In the genomic region with DNA sequence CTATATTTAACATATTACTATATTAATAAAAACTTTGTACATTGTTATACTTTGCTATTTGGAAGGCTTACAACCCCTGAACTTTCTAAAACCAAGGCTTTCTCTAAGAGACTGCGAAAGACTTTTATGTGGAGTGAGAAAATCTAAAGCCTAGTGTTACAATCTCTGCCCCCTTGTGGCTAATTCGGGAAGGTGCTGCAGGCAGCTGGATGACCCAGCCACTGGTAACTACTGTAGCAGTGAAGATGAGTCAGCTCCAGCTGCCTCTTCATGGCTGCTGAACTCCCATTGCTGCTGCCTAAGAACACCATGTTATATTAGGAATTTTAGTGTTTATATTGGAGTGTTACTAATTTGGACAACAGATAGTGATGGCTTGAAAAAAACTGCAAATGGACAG, we compare ENCODE assay signal across 9 mouse cellular contexts.
DNase-seq lines count a peak whose midpoint lies in the region; ATAC-seq and TF ChIP-seq lines count a peak whose summit lies in the region.
"Had no signal": no experiment of that assay in that cellular context is flagged by ENCODE, and none has a peak within 500 bp of the region (broad histone marks: within the 10 kb centered on the region; RNA-seq: fewer than 3 reads in every experiment).

No protein-coding gene starts in this region.

- DNase-seq in heart, postnatal 0 days (ENCODE audit: low spot score), result no peak
- DNase-seq in heart, embryonic 10.5 days (ENCODE audit: low spot score), result no peak
- DNase-seq in urinary bladder, postnatal 14 days (ENCODE audit: low spot score), result peak; percentile 4
- DNase-seq in urinary bladder, postnatal 25 days (ENCODE audit: low spot score), result no peak
- DNase-seq in forebrain, postnatal 0 days, result peak; percentile 25
- DNase-seq in neural tube, embryonic 11.5 days (ENCODE audit: low spot score), result peak; percentile 56
- no peak for DNase-seq in thymus, postnatal 36 days

- peak; percentile 33; the same call in 1 of the 2 replicates for TF ChIP-seq CTCF in heart, postnatal 0 days (IDR thresholded peaks at IDR 0.05; ENCODE audit: low read depth)
- TF ChIP-seq CTCF in forebrain, postnatal 0 days (IDR thresholded peaks at IDR 0.05; ENCODE audit: low read depth), result peak; percentile 41

- H3K36me3 ChIP-seq in heart, postnatal 0 days (replicated peaks; ENCODE audit: control insufficient read depth, insufficient read depth, low read length), result no peaks in the 10 kb centered on the region
- no peaks in the 10 kb centered on the region for H3K36me3 ChIP-seq in heart, embryonic 10.5 days
- H3K36me3 ChIP-seq in forebrain, postnatal 0 days (ENCODE audit: insufficient read depth), result no peaks in the 10 kb centered on the region
- no peaks in the 10 kb centered on the region for H3K36me3 ChIP-seq in neural tube, embryonic 11.5 days (ENCODE audit: control insufficient read depth, insufficient read depth, low read length)
- H3K36me3 ChIP-seq: limb, embryonic 15.5 days had no signal

- no peak for ATAC-seq in heart, postnatal 0 days (ENCODE audit: insufficient read depth, low read depth)
- peak; percentile 27; the same call in 1 of the 2 replicates for ATAC-seq in forebrain, postnatal 0 days
- ATAC-seq in neural tube, embryonic 11.5 days (ENCODE audit: insufficient read depth, low FRiP score, low TSS enrichment), result peak; percentile 59; the same call in 1 of the 2 replicates
- ATAC-seq in megakaryocyte, adult 5-6 weeks (ENCODE audit: poor library complexity, severe bottlenecking), result no peak

- H3K4me3 ChIP-seq in heart, postnatal 0 days (ENCODE audit: low read depth, low read length), result no peak overlapping the region
- no peak overlapping the region for H3K4me3 ChIP-seq in heart, embryonic 10.5 days
- no peak overlapping the region for H3K4me3 ChIP-seq in forebrain, postnatal 0 days (ENCODE audit: low read depth, low read length)
- no peak overlapping the region for H3K4me3 ChIP-seq in neural tube, embryonic 11.5 days (ENCODE audit: low read depth, low read length)
- H3K4me3 ChIP-seq: limb, embryonic 15.5 days had no signal

- no peaks in the 10 kb centered on the region for H3K9me3 ChIP-seq in heart, postnatal 0 days (replicated peaks; ENCODE audit: control insufficient read depth, low read length)
- H3K9me3 ChIP-seq in heart, embryonic 10.5 days, result no peaks in the 10 kb centered on the region
- no peaks in the 10 kb centered on the region for H3K9me3 ChIP-seq in forebrain, postnatal 0 days (ENCODE audit: low read length)
- no peaks in the 10 kb centered on the region for H3K9me3 ChIP-seq in neural tube, embryonic 11.5 days (ENCODE audit: control insufficient read depth, low read length)
- H3K9me3 ChIP-seq: limb, embryonic 15.5 days had no signal

- H3K4me2 ChIP-seq in heart, postnatal 0 days (ENCODE audit: low read depth, low read length), result no peak overlapping the region
- no peak overlapping the region for H3K4me2 ChIP-seq in forebrain, postnatal 0 days (ENCODE audit: low read depth)
- H3K4me2 ChIP-seq in neural tube, embryonic 11.5 days (ENCODE audit: low read depth), result no peak overlapping the region
- H3K4me2 ChIP-seq: limb, embryonic 15.5 days had no signal

- TF ChIP-seq EP300 in heart, postnatal 0 days (IDR thresholded peaks at IDR 0.05; ENCODE audit: low read depth), result no peak

- no peak overlapping the region for H3K27ac ChIP-seq in heart, postnatal 0 days (ENCODE audit: low read depth)
- no peak overlapping the region for H3K27ac ChIP-seq in heart, embryonic 10.5 days
- no peak overlapping the region for H3K27ac ChIP-seq in forebrain, postnatal 0 days (ENCODE audit: low read depth, low read length)
- H3K27ac ChIP-seq in neural tube, embryonic 11.5 days (ENCODE audit: low read depth, low read length), result no peak overlapping the region
- H3K27ac ChIP-seq: limb, embryonic 15.5 days had no signal

- no peaks in the 10 kb centered on the region for H3K4me1 ChIP-seq in heart, postnatal 0 days (ENCODE audit: control insufficient read depth, insufficient read depth)
- H3K4me1 ChIP-seq in heart, embryonic 10.5 days, result no peaks in the 10 kb centered on the region
- H3K4me1 ChIP-seq in forebrain, postnatal 0 days (ENCODE audit: insufficient read depth), result no peaks in the 10 kb centered on the region
- no peaks in the 10 kb centered on the region for H3K4me1 ChIP-seq in neural tube, embryonic 11.5 days (ENCODE audit: control insufficient read depth, insufficient read depth, low read length)
- H3K4me1 ChIP-seq: limb, embryonic 15.5 days had no signal

- no peak overlapping the region for H3K9ac ChIP-seq in heart, postnatal 0 days (replicated peaks; ENCODE audit: low read depth, low read length)
- H3K9ac ChIP-seq in forebrain, postnatal 0 days, result no peak overlapping the region
- H3K9ac ChIP-seq in neural tube, embryonic 11.5 days (ENCODE audit: low read length), result no peak overlapping the region
- H3K9ac ChIP-seq: limb, embryonic 15.5 days had no signal

- no peaks in the 10 kb centered on the region for H3K27me3 ChIP-seq in heart, postnatal 0 days (ENCODE audit: control insufficient read depth, insufficient read depth, low read length)
- H3K27me3 ChIP-seq in heart, embryonic 10.5 days (ENCODE audit: insufficient read depth, poor library complexity, severe bottlenecking), result no peaks in the 10 kb centered on the region
- no peaks in the 10 kb centered on the region for H3K27me3 ChIP-seq in forebrain, postnatal 0 days (ENCODE audit: insufficient read depth, low read length)
- no peaks in the 10 kb centered on the region for H3K27me3 ChIP-seq in neural tube, embryonic 11.5 days (ENCODE audit: control insufficient read depth, insufficient read depth, low read length)
- H3K27me3 ChIP-seq: limb, embryonic 15.5 days had no signal

- WGBS in heart, postnatal 0 days, result 44% methylated on average over 2 of the region's 2 CpGs
- WGBS in heart, embryonic 10.5 days, result 43% methylated on average over 2 of the region's 2 CpGs
- WGBS in forebrain, postnatal 0 days, result 39% methylated on average over 2 of the region's 2 CpGs
- WGBS in neural tube, embryonic 11.5 days, result 47% methylated on average over 2 of the region's 2 CpGs

Comparison
In these comparisons a context has a peak if more than half of its experiments do, and no peak if none do; other contexts are left out.
1. DNase-seq: peak in urinary bladder, postnatal 14 days (single experiment), forebrain, postnatal 0 days (single experiment) and neural tube, embryonic 11.5 days (single experiment); none in heart, postnatal 0 days (single experiment), heart, embryonic 10.5 days (single experiment), urinary bladder, postnatal 25 days (single experiment) and thymus, postnatal 36 days (0 of 2).
2. ATAC-seq: peak in forebrain, postnatal 0 days (single experiment) and neural tube, embryonic 11.5 days (single experiment); none in heart, postnatal 0 days (single experiment) and megakaryocyte, adult 5-6 weeks (single experiment).